Mouse (Mus musculus) myocyte (in vitro differentiated cells): Measurements from ENCODE around the gene Dapk3.

Experiments used
- CEBPB ChIP-seq: IDR thresholded peaks from 2 replicates; pipeline ENCODE4 v1.6.1; 2011; ENCODE audit warnings: mild to moderate bottlenecking, moderate library complexity; ENCODE audit not compliant: poor library complexity, insufficient read depth, severe bottlenecking
- E2F4 ChIP-seq: IDR thresholded peaks from one replicate; pipeline ENCODE4 v1.6.1; 2011; ENCODE audit warnings: mild to moderate bottlenecking, control low read depth, moderate library complexity; ENCODE audit not compliant: insufficient read depth
- MAX ChIP-seq: IDR thresholded peaks from one replicate; pipeline ENCODE4 v1.6.1; 2011; ENCODE audit warnings: low read depth, mild to moderate bottlenecking, control low read depth
- MYOD1 ChIP-seq, 3 experiments: IDR thresholded peaks; one replicate each; pipeline ENCODE4 v1.6.1; 2011; ENCODE audit warnings: control low read depth in 2 of 3, low read depth in 2 of 3, mild to moderate bottlenecking in 2 of 3, moderate library complexity in 1 of 3; ENCODE audit not compliant: insufficient read length in 2 of 3, control insufficient read depth in 1 of 3
- MYOG ChIP-seq, 3 experiments: IDR thresholded peaks; one replicate each; pipeline ENCODE4 v1.6.1; 2011; ENCODE audit warnings: control low read depth in 2 of 3, low read depth in 2 of 3, mild to moderate bottlenecking in 2 of 3; ENCODE audit not compliant: insufficient read length in 2 of 3, control insufficient read depth in 1 of 3, insufficient read depth in 1 of 3
- POLR2A ChIP-seq: IDR thresholded peaks from one replicate; pipeline ENCODE4 v1.6.1; 2011; ENCODE audit warnings: low read depth, mild to moderate bottlenecking, control low read depth, moderate library complexity; ENCODE audit not compliant: insufficient read length
- POLR2AphosphoS2 ChIP-seq: IDR thresholded peaks from one replicate; pipeline ENCODE4 v1.6.1; 2011; ENCODE audit warnings: low read depth, control low read depth; ENCODE audit not compliant: insufficient read length
- REST ChIP-seq: IDR thresholded peaks from one replicate; pipeline ENCODE4 v1.6.1; 2011; ENCODE audit warnings: mild to moderate bottlenecking, control low read depth, moderate library complexity; ENCODE audit not compliant: insufficient read depth, insufficient read length
- TCF12 ChIP-seq: IDR thresholded peaks from one replicate; pipeline ENCODE4 v1.6.1; 2011; ENCODE audit warnings: mild to moderate bottlenecking, control low read depth; ENCODE audit not compliant: poor library complexity, insufficient read depth, severe bottlenecking
- USF1 ChIP-seq: IDR thresholded peaks from one replicate; pipeline ENCODE4 v1.6.1; 2011; ENCODE audit warnings: low read depth, mild to moderate bottlenecking, control low read depth, moderate library complexity

DNA sequence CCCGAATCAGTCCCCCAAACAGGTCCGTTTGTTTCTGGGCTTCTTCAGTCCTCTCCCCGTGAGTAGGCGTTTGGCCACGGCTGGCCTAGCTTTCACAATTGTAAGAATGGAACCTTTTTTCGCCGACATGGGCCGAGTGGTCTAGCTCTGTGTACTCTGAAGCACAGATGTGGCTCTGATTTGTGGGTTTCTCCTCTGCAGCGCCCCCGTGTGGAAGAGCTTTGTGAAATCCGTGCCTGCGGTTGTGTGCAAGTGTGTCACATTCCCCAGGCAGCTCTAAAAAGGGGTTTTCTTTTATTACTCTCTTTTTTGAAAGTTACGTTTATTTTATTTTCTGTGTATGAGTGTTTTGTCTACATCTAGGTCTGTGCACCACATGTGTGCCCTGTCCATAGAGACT is 58.1 kb downstream of the Dapk3 start:
- no peak for TF ChIP-seq USF1
- no peak for TF ChIP-seq POLR2A
- no peak for TF ChIP-seq MAX
- TF ChIP-seq POLR2AphosphoS2: no peak
- no peak for TF ChIP-seq MYOG (IDR thresholded peaks at IDR 0.05; ENCODE audit: control insufficient read depth in 1 of 3, insufficient read depth in 1 of 3, insufficient read length in 2 of 3, low read depth in 2 of 3)
- no peak for TF ChIP-seq TCF12
- no peak for TF ChIP-seq REST
- TF ChIP-seq E2F4: no peak
- no peak for TF ChIP-seq MYOD1 (IDR thresholded peaks at IDR 0.05; ENCODE audit: control insufficient read depth in 1 of 3, insufficient read length in 2 of 3, low read depth in 2 of 3)
- TF ChIP-seq CEBPB: no peak
